Mouse (Mus musculus): ENCODE measurements around the gene Pde4d.

The Pde4d gene

DNA sequence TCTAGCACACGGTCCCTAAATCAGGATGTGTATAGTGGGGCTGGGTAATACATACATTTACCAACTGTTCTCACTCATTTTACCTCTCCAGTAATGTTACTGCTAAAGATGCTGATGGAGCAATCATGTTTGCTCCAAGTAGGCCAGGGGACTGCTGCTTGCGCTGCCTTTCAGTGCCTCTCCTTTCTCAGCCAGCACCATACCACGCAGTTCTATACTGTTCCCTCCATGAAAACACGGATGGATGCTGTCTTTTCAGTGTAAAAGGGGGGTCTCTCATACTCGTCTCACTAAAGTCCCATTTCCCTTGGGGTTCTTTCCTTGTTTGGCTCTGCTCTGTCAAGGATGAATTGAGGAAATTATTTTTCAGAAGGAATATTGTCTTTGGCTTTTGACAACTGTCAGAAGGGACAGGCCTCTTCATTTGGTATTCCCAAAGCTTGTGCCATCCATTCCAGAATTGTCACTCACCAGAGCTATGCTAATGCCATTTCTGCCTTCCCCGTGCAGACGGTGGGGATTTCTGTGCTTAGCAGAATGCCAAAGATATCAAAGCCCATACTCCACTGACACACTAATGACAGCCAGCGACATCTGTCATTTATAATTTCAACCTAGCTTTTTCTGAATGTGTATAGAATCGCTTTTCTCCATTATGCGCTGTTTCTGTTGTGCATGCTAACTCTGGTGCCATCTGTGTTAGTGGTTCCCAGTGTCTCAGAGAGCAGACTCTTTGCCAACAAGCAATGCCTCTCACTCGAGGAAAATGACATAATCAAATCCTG, 1099.2 kb downstream of the Pde4d start:
- intact Hi-C loops (cut with DNase I): loop anchor here (5.0 kb wide), 1 partner anchor 207 kb away; no protein-coding TSS in a partner anchor

- intact Hi-C loops (cut with DNase I): no loop called here
Measured at GRCm38 (mm10) chr13:109551836-109552235, 1102.1 kb downstream of the Pde4d start.

GRCm38 (mm10) chr13:109555513-109555912, 1105.8 kb downstream of the Pde4d start:
- intact Hi-C loops (cut with DNase I): loop anchor here (5.0 kb wide), 1 partner anchor 52 kb away; no protein-coding TSS in a partner anchor

DNA sequence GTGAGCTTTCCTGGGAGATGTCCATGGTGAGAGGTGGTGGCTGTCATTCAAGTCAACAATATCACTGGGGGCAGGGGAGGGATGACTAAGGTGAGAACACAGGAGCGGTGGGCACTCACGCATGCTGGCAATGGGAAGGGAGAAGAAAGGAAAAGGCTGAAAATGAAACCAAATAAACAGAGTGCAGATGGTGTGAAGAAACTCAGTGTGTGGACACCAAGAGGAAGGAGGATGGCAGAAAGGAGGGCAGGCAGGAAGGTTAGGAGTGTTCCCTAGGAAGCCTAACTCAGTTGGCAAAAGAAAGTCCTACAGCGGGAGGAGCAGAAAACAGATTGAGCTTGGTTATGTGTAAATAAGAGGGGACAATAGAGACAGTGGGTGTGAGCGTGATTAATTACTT, 1107.1 kb downstream of the Pde4d start:
- intact Hi-C loops (cut with DNase I): loop anchor here (5.0 kb wide), 1 partner anchor 50 kb away; no protein-coding TSS in a partner anchor

- intact Hi-C loops (cut with DNase I): loop anchor here (5.0 kb wide), 1 partner anchor 49 kb away; no protein-coding TSS in a partner anchor
Measured at GRCm38 (mm10) chr13:109558341-109559257, 1108.9 kb downstream of the Pde4d start.

- intact Hi-C loops (cut with DNase I): no loop called here
Measured at GRCm38 (mm10) chr13:109560261-109560660, 1110.5 kb downstream of the Pde4d start.

DNA sequence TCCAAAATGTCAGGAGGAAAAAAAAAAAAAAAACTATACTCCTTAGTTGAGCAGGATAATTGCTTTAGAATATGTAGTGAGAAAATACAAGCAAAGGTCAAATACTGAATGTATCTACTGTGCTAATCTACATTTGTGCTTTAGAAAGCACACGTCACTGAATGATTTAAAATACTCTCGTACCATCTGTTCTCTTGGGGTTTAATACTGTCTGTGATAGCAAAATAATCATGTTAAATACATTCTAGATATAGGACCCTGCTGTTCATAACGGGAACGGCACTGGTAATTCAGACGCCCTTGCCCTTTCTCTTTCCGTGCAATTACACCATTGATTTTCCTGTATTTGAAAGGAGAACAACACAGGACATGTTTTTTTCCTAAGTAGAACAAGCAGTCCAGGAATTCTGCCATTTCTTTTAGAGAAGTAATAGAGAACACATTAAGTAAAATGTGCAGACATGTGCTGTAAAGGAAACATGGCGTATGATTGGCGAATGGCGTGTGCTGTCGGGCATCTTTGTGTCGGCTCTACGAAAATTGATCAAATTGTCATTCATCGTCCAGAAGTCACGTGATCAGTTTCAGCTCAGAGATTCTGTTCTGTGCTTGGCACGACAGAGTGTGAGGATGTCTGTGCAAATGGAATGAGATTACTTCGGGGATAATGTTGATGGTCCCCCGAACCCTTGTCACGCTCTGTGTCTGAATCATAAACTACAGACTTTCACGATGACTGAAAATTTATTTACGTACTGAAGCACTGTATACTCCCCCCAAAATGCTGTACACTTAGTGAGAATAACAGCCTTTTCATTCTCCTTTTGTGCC, 1119.1 kb downstream of the Pde4d start:
- intact Hi-C loops (cut with DNase I): no loop called here

GRCm38 (mm10) chr13:109569491-109569890, 1119.7 kb downstream of the Pde4d start:
- intact Hi-C loops (cut with DNase I): no loop called here

- intact Hi-C loops (cut with DNase I): no loop called here
Measured at GRCm38 (mm10) chr13:109576725-109577124, 1127.0 kb downstream of the Pde4d start.

GRCm38 (mm10) chr13:109577454-109577853, 1127.7 kb downstream of the Pde4d start:
- intact Hi-C loops (cut with DNase I): no loop called here

- intact Hi-C loops (cut with DNase I): no loop called here
Measured at GRCm38 (mm10) chr13:109577901-109578300, 1128.2 kb downstream of the Pde4d start.

GRCm38 (mm10) chr13:109581284-109582070, 1131.7 kb downstream of the Pde4d start:
- intact Hi-C loops (cut with DNase I): no loop called here

GRCm38 (mm10) chr13:109590048-109590447, 1140.3 kb downstream of the Pde4d start:
- intact Hi-C loops (cut with DNase I): no loop called here

DNA sequence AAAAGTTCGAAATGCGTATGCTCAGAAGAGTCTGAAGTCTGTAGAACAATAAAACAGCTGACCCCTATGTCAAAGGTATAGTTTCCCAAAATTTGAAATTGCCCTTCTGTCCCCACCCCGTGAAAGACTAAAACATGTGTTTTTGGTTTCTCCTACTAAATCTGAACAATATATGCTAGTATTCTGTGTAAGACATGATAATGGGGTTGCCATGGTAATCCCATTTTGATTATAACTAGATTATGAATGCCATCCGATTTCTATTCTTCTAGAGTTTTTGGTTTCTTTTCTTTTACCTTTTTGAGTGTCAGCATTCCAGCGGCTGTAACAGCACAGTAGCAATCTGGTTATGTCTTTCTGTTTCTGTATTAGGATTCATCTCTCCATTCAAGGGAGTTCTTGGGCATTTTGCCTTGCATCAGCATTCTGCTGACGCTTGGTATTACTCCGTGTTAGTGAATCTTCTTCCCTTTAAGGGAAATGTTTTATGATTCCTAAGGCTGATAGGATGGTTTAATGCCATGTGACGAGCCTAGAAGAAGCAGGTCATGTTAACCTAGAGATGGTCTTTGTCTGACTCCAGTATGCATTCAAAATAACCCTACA, 1142.5 kb downstream of the Pde4d start:
- intact Hi-C loops (cut with DNase I): no loop called here

- intact Hi-C loops (cut with DNase I): no loop called here
Measured at GRCm38 (mm10) chr13:109599711-109600110, 1150.0 kb downstream of the Pde4d start.

DNA sequence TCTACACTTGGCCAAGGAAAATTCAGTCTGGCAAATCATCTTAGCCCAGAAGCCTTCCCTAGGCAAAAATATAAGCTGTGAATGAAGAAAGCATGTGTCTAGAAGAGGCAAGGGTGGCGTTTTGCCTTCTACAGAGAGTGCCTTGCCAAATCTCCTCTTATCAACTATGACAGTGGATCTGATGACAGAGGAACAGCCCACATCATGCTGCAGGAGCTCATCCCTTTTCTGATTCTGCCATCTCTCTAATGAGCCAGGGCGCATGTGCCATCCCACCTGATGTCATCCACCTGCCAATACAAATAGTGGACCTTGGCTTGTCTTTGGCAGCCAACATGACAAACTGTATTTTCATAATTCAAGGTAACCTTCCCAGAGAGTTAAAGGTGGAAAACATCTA, 1154.3 kb downstream of the Pde4d start:
- intact Hi-C loops (cut with DNase I): no loop called here

GRCm38 (mm10) chr13:109605140-109605539, 1155.4 kb downstream of the Pde4d start:
- intact Hi-C loops (cut with DNase I): loop anchor here (5.0 kb wide), 1 partner anchor 48 kb away; no protein-coding TSS in a partner anchor

- intact Hi-C loops (cut with DNase I): loop anchor here (5.0 kb wide), 1 partner anchor 52 kb away; no protein-coding TSS in a partner anchor
Measured at GRCm38 (mm10) chr13:109609106-109609804, 1159.5 kb downstream of the Pde4d start.

DNA sequence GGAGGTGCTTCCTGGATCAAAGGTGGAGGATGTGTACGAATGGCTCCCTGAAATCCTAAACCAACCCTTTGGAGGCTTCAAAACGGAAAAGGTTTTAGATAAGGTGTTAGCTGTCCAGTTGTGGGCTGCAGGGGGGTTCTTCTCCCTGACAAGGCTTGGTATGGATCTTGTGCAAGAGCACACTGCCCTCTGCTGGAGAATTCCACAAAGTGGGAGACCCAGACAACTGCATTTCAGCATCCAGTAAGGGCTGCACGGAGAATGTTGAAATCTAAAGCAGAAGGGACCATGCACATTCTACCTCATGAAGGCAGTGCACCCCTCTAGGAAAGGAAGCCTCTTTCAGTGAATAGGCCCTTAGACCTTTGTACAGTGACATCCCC, 1160.0 kb downstream of the Pde4d start:
- intact Hi-C loops (cut with DNase I): loop anchor here (5.0 to 10.0 kb wide), 2 partner anchors 52 to 285 kb away; no protein-coding TSS in a partner anchor
